Mouse (Mus musculus): Measurements from ENCODE around the gene Il21r. TPM values are rescaled to one million over a fixed set of nuclear protein-coding genes. Genes with fewer than 3 reads are reported as not detected.
A peak's percentile ranks its signal among the peaks of the same experiment; 100 is the strongest.

Il21r gene
- total and polyA plus RNA-seq, 3 experiments, result 0.06 TPM; not detected in 2

- TF ChIP-seq POLR2A (IDR thresholded peaks at IDR 0.05; ENCODE audit: control insufficient read depth in 1 of 2, insufficient read depth in 1 of 2, low read depth in 1 of 2, low read length in 2 of 2, poor library complexity in 1 of 2) (no peak), JUND (IDR thresholded peaks at IDR 0.05; ENCODE audit: low read depth, low read length) (no peak), SMC3 (IDR thresholded peaks at IDR 0.05; ENCODE audit: low read depth, low read length) (no peak), KAT2A (conservative IDR thresholded peaks at IDR 0.05; ENCODE audit: low read depth, low read length) (no peak), CHD2 (IDR thresholded peaks at IDR 0.05; ENCODE audit: low read length) (no peak), ETS1 (IDR thresholded peaks at IDR 0.05; ENCODE audit: low read depth, low read length) (peak; percentile 93), USF2 (IDR thresholded peaks at IDR 0.05; ENCODE audit: borderline replicate concordance in 1 of 2, insufficient read depth in 1 of 2, low read depth in 1 of 2, low read length in 2 of 2) (no peak), RCOR1 (IDR thresholded peaks at IDR 0.05; ENCODE audit: low read depth, low read length) (0 out of 2 replicates have a peak, but pooled peaks have one; percentile 16), POLR2AphosphoS2 (IDR thresholded peaks at IDR 0.05; ENCODE audit: low read length) (no peak), HCFC1 (IDR thresholded peaks at IDR 0.05; ENCODE audit: low read depth, low read length) (no peak; the same call in 1 of the 2 replicates), ELF1 (IDR thresholded peaks at IDR 0.05; ENCODE audit: low read depth, low read length) (no peak), GABPA (IDR thresholded peaks at IDR 0.05; ENCODE audit: low read depth, low read length) (no peak), CHD1 (IDR thresholded peaks at IDR 0.05; ENCODE audit: low read depth, low read length) (no peak), CTCF (IDR thresholded peaks at IDR 0.05 in 2 of 3, conservative IDR thresholded peaks at IDR 0.05 in 1 of 3; ENCODE audit: control insufficient read depth in 1 of 3, insufficient read depth in 1 of 3, low read depth in 2 of 3, low read length in 3 of 3, poor library complexity in 1 of 3, severe bottlenecking in 1 of 3) (no peak)
Observed at GRCm38 (mm10) chr7:125561085-125561690, 42.0 kb upstream of the Il21r start (continued).

GRCm38 (mm10) chr7:125562413-125562812, 40.8 kb upstream of the Il21r start:
- DNase-seq (ENCODE audit: low read depth, low spot score), result no peak
- H3K4me1 ChIP-seq (ENCODE audit: control insufficient read depth in 1 of 2, insufficient read depth in 2 of 2, low read length in 2 of 2), result peaks cover 3 to 17% of the 10 kb centered on the region in 2 experiments

More at GRCm38 (mm10) chr7:125562413-125562812, 40.8 kb upstream of the Il21r start:
- H3K9ac ChIP-seq (ENCODE audit: control insufficient read depth, low read depth, low read length, poor library complexity, severe bottlenecking), result no peak overlapping the region
- H3K27ac ChIP-seq (ENCODE audit: control insufficient read depth, low read depth, low read length), result no peak overlapping the region
- H3K27me3 ChIP-seq (ENCODE audit: control insufficient read depth in 1 of 2, insufficient read depth in 2 of 2, low read length in 2 of 2), result no peaks in the 10 kb centered on the region
- no peak overlapping the region for H3K4me3 ChIP-seq (ENCODE audit: control insufficient read depth in 1 of 2, insufficient read depth in 1 of 2, low read depth in 2 of 2, low read length in 2 of 2)
- peaks cover 0 to 4% of the 10 kb centered on the region in 2 experiments; a peak in 1 of 4 replicates for H3K36me3 ChIP-seq (ENCODE audit: control insufficient read depth in 1 of 2, insufficient read depth in 2 of 2, low read length in 2 of 2)
- H3K79me2 ChIP-seq (ENCODE audit: control insufficient read depth, insufficient read depth, low read length, poor library complexity), result no peaks in the 10 kb centered on the region
- TF ChIP-seq E2F4 (IDR thresholded peaks at IDR 0.05; ENCODE audit: borderline replicate concordance, low read depth, low read length), result no peak
- TF ChIP-seq MAX (IDR thresholded peaks at IDR 0.05; ENCODE audit: low read length), result no peak
- TF ChIP-seq CHD2 (IDR thresholded peaks at IDR 0.05; ENCODE audit: low read length), result no peak
- no peak for TF ChIP-seq CTCF (IDR thresholded peaks at IDR 0.05 in 2 of 3, conservative IDR thresholded peaks at IDR 0.05 in 1 of 3; ENCODE audit: control insufficient read depth in 1 of 3, insufficient read depth in 1 of 3, low read depth in 2 of 3, low read length in 3 of 3, poor library complexity in 1 of 3, severe bottlenecking in 1 of 3)
- no peak for TF ChIP-seq MYC (IDR thresholded peaks at IDR 0.05; ENCODE audit: low read depth, low read length)
- no peak for TF ChIP-seq UBTF (IDR thresholded peaks at IDR 0.05; ENCODE audit: borderline replicate concordance, insufficient read depth, low read depth, low read length)
- no peak for TF ChIP-seq GABPA (IDR thresholded peaks at IDR 0.05; ENCODE audit: low read depth, low read length)
- no peak for TF ChIP-seq MAFK (IDR thresholded peaks at IDR 0.05; ENCODE audit: borderline replicate concordance, low read depth, low read length)
- TF ChIP-seq HCFC1 (IDR thresholded peaks at IDR 0.05; ENCODE audit: low read depth, low read length), result no peak
- TF ChIP-seq RCOR1 (IDR thresholded peaks at IDR 0.05; ENCODE audit: low read depth, low read length), result no peak
- TF ChIP-seq GATA1 (IDR thresholded peaks at IDR 0.05; ENCODE audit: low read depth, low read length), result no peak
- H3K9me3 ChIP-seq (replicated peaks; ENCODE audit: insufficient read depth, low read length), result no peaks in the 10 kb centered on the region
